ENCODE assay signal across 8 mouse cellular contexts in the genomic region with DNA sequence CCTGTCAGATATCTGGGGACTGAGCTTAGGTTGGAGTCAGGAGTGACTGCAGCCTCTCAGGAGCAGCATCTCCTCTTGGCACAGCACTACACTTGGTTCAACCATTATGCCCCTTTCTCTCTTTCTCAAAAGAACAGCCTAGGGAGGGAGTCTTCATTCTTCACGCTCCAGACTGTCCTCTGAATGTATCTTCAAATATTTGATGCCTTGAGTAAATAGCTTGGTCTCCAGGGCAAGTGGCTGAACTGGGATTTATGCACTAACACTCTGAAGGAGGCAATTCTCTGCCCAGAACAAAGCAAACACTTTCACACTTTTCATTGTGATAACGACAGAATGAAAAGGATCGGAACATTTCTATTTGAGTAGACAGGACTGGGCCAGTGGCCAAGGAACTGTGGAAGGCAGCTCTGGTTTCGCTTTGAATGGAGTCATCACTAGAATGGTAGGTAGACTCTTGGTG. TPM values are rescaled to one million over a fixed set of nuclear protein-coding genes. Genes with fewer than 3 reads are reported as not detected.
DNase-seq lines count a peak whose midpoint lies in the region; ATAC-seq and TF ChIP-seq lines count a peak whose summit lies in the region.

No protein-coding gene starts in this region.

- H3K4me1 ChIP-seq in cerebellum, adult 2 months (ENCODE audit: control insufficient read depth, insufficient read depth, low read length), result no peaks in the 10 kb centered on the region
- peaks cover 2% of the 10 kb centered on the region; the same call in 1 of the 2 replicates for H3K4me1 ChIP-seq in forebrain, embryonic 16.5 days (replicated peaks; ENCODE audit: control insufficient read depth, insufficient read depth, low read length)
- H3K4me1 ChIP-seq in kidney, adult 2 months (ENCODE audit: control insufficient read depth, insufficient read depth, low read length), result no peaks in the 10 kb centered on the region

- H3K36me3 ChIP-seq in forebrain, embryonic 16.5 days (ENCODE audit: control insufficient read depth, insufficient read depth), result no peaks in the 10 kb centered on the region
- no peaks in the 10 kb centered on the region for H3K36me3 ChIP-seq in kidney, adult 2 months (ENCODE audit: control insufficient read depth, insufficient read depth, low read length)

- no peak for TF ChIP-seq CTCF in layer of hippocampus, adult 2 months (conservative IDR thresholded peaks at IDR 0.05)
- no peak for TF ChIP-seq CTCF in cerebellum, adult 2 months (IDR thresholded peaks at IDR 0.05; ENCODE audit: borderline replicate concordance, insufficient read depth, low read depth, low read length)
- no peak for TF ChIP-seq CTCF in kidney, adult 2 months (conservative IDR thresholded peaks at IDR 0.05; ENCODE audit: insufficient read depth, insufficient read length, low read depth, low read length)

- no peaks in the 10 kb centered on the region for H3K9me3 ChIP-seq in forebrain, embryonic 16.5 days (ENCODE audit: control insufficient read depth, low read length)

- H3K4me3 ChIP-seq in layer of hippocampus, adult 2 months, result no peak overlapping the region
- no peak overlapping the region for H3K4me3 ChIP-seq in cerebellum, adult 2 months (replicated peaks; ENCODE audit: insufficient read depth, low read depth, low read length)
- no peak overlapping the region for H3K4me3 ChIP-seq in forebrain, embryonic 16.5 days (replicated peaks; ENCODE audit: low read length)
- H3K4me3 ChIP-seq in kidney, adult 2 months (ENCODE audit: insufficient read depth, low read depth, low read length), result no peak overlapping the region

- H3K4me2 ChIP-seq in forebrain, embryonic 16.5 days (ENCODE audit: low read length), result no peak overlapping the region

- ATAC-seq in forebrain, embryonic 16.5 days, result no peak

- TF ChIP-seq POLR2A in cerebellum, adult 2 months (IDR thresholded peaks at IDR 0.05; ENCODE audit: borderline replicate concordance, insufficient read depth, low read length), result no peak
- TF ChIP-seq POLR2A in kidney, adult 2 months (IDR thresholded peaks at IDR 0.05; ENCODE audit: low read depth, low read length), result no peak

- H3K27me3 ChIP-seq in cerebellum, adult 2 months (ENCODE audit: control insufficient read depth, insufficient read depth, low read length), result no peaks in the 10 kb centered on the region
- H3K27me3 ChIP-seq in forebrain, embryonic 16.5 days (replicated peaks; ENCODE audit: control insufficient read depth, insufficient read depth, low read length), result no peaks in the 10 kb centered on the region
- no peaks in the 10 kb centered on the region for H3K27me3 ChIP-seq in kidney, adult 2 months (replicated peaks; ENCODE audit: control insufficient read depth, insufficient read depth, low read length)

- WGBS in cerebellum, adult 2 months, result 9% methylated on average over 4 of the region's 4 CpGs
- WGBS in forebrain, embryonic 16.5 days, result 10% methylated on average over 4 of the region's 4 CpGs
- 38% methylated on average over 4 of the region's 4 CpGs for WGBS in kidney, adult 2 months

- no peak overlapping the region for H3K9ac ChIP-seq in forebrain, embryonic 16.5 days (replicated peaks; ENCODE audit: low read depth, low read length)

- H3K27ac ChIP-seq in layer of hippocampus, adult 2 months, result peak overlapping the region; percentile 75
- H3K27ac ChIP-seq in cerebellum, adult 2 months (ENCODE audit: insufficient read depth, low read length), result no peak overlapping the region
- H3K27ac ChIP-seq in forebrain, embryonic 16.5 days (ENCODE audit: low read length), result no peak overlapping the region
- H3K27ac ChIP-seq in kidney, adult 2 months (ENCODE audit: insufficient read depth, low read depth, low read length), result no peak overlapping the region

- DNase-seq in kidney, postnatal 10 days, result peak; percentile 9
- no peak for DNase-seq in kidney, adult 11 months
- DNase-seq in heart, adult 18-20 months, result peak; percentile 81 to 84
- DNase-seq in layer of hippocampus, adult 2 months (ENCODE audit: low spot score in 2 of 2), result peak; percentile 44 to 56
- DNase-seq in lung, postnatal 36 days, result peak; percentile 87
- no peak for DNase-seq in cerebellum, adult 2 months
- DNase-seq in kidney, adult 2 months, result no peak

RNA-seq across cellular contexts. Expression of a gene that starts 59.8 kb away (rescaled TPM):
- 1 to 10 TPM; 2.6 to 3.2 TPM for total RNA-seq in heart, adult 18-20 months (2021)
- not detected for total RNA-seq in layer of hippocampus, adult 2 months (2021)
- not detected in 2 replicates for polyA plus RNA-seq in cerebellum, adult 2 months (2012; rRNA removed)
- polyA plus RNA-seq in forebrain, embryonic 16.5 days (2015; fragmentation: Nextera tagmentation; extraction: Ambion mirVana), result not detected in 2 replicates
- 0.06 and 0.45 TPM in 2 replicates for polyA plus RNA-seq in kidney, adult 2 months (2012; rRNA removed)

Comparison
In these comparisons a context has a peak if more than half of its experiments do, and no peak if none do; other contexts are left out.
1. DNase-seq: peak in kidney, postnatal 10 days (single experiment), heart, adult 18-20 months (2 of 2), layer of hippocampus, adult 2 months (2 of 2) and lung, postnatal 36 days (single experiment); none in kidney, adult 11 months (single experiment), cerebellum, adult 2 months (0 of 2) and kidney, adult 2 months (single experiment).